Mouse (Mus musculus): ENCODE results near the gene Speer4d. TPM values are rescaled to one million over a fixed set of nuclear protein-coding genes. Genes with fewer than 3 reads are reported as not detected.
A peak's percentile ranks its signal among the peaks of the same experiment; 100 is the strongest.
"Not testable (repeated sequence)": the region's sequence is repeated elsewhere in the genome, so short reads cannot be mapped to it uniquely, and the experiment has no call there.

The Speer4d gene
- polyA plus RNA-seq, 1 experiment from 2014 or later = not detected

GRCm38 (mm10) chr5:15601481-15601880 is 17.4 kb upstream of the Speer4d start:
- not testable (repeated sequence) for H3K36me3 ChIP-seq (ENCODE audit: control insufficient read depth, insufficient read depth, low read length); H3K4me2 ChIP-seq (ENCODE audit: low read depth, severe bottlenecking); H3K27me3 ChIP-seq (ENCODE audit: control insufficient read depth, insufficient read depth, low read length); DNase-seq (ENCODE audit: low spot score); H3K9me3 ChIP-seq (ENCODE audit: control insufficient read depth, low read length); H3K27ac ChIP-seq (replicated peaks; ENCODE audit: low read depth, low read length); H3K4me3 ChIP-seq (ENCODE audit: low read depth, low read length); H3K4me1 ChIP-seq (ENCODE audit: control insufficient read depth, insufficient read depth, low read length); H3K9ac ChIP-seq (ENCODE audit: low read length)
- 0 out of 2 replicates have a peak, but pooled peaks have one; percentile 56 for ATAC-seq (ENCODE audit: insufficient number of reproducible peaks, low FRiP score, low TSS enrichment, low read depth)
- 64% methylated on average over 5 of the region's 5 CpGs for WGBS

DNA sequence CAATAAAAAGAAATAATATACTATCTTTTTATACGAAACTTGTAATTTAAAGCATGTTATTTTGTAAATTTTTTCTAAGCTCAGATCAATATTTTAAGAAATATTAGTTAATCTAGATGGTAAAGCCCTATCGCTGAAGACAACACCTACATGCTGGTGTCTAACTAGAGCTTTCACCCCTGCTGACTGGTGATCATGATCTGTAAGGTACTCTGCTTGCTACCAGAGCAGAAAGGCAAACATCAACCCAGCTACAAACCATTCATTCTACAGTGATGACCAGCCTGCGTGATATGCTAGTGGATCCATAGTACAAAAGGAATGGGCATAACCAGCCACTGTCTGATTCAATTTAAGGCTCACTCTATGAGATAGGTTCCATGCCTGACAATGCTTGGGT is 16.9 kb upstream of the Speer4d start:
- H3K4me1 ChIP-seq (ENCODE audit: control insufficient read depth, insufficient read depth, low read length); H3K27me3 ChIP-seq (ENCODE audit: control insufficient read depth, insufficient read depth, low read length); ATAC-seq (ENCODE audit: insufficient number of reproducible peaks, low FRiP score, low TSS enrichment, low read depth); H3K4me2 ChIP-seq (ENCODE audit: low read depth, severe bottlenecking); H3K36me3 ChIP-seq (ENCODE audit: control insufficient read depth, insufficient read depth, low read length); H3K27ac ChIP-seq (replicated peaks; ENCODE audit: low read depth, low read length); DNase-seq (ENCODE audit: low spot score); H3K9me3 ChIP-seq (ENCODE audit: control insufficient read depth, low read length); H3K9ac ChIP-seq (ENCODE audit: low read length); H3K4me3 ChIP-seq (ENCODE audit: low read depth, low read length): not testable (repeated sequence)
- 72% methylated on average over 3 of the region's 3 CpGs for WGBS

GRCm38 (mm10) chr5:15602424-15602947 is 16.4 kb upstream of the Speer4d start:
- not testable (repeated sequence) for H3K27me3 ChIP-seq (ENCODE audit: control insufficient read depth, insufficient read depth, low read length); H3K36me3 ChIP-seq (ENCODE audit: control insufficient read depth, insufficient read depth, low read length); H3K4me1 ChIP-seq (ENCODE audit: control insufficient read depth, insufficient read depth, low read length); H3K4me3 ChIP-seq (ENCODE audit: low read depth, low read length); H3K9me3 ChIP-seq (ENCODE audit: control insufficient read depth, low read length); H3K4me2 ChIP-seq (ENCODE audit: low read depth, severe bottlenecking); DNase-seq (ENCODE audit: low spot score); H3K27ac ChIP-seq (replicated peaks; ENCODE audit: low read depth, low read length); ATAC-seq (ENCODE audit: insufficient number of reproducible peaks, low FRiP score, low TSS enrichment, low read depth); H3K9ac ChIP-seq (ENCODE audit: low read length)
- WGBS = 57% methylated on average over 3 of the region's 3 CpGs

- H3K4me2 ChIP-seq (ENCODE audit: low read depth, severe bottlenecking); H3K4me1 ChIP-seq (ENCODE audit: control insufficient read depth, insufficient read depth, low read length); H3K9ac ChIP-seq (ENCODE audit: low read length); H3K27me3 ChIP-seq (ENCODE audit: control insufficient read depth, insufficient read depth, low read length); H3K9me3 ChIP-seq (ENCODE audit: control insufficient read depth, low read length); DNase-seq (ENCODE audit: low spot score); H3K27ac ChIP-seq (replicated peaks; ENCODE audit: low read depth, low read length); ATAC-seq (ENCODE audit: insufficient number of reproducible peaks, low FRiP score, low TSS enrichment, low read depth); H3K36me3 ChIP-seq (ENCODE audit: control insufficient read depth, insufficient read depth, low read length); H3K4me3 ChIP-seq (ENCODE audit: low read depth, low read length): not testable (repeated sequence)
- WGBS = 60% methylated on average over 2 of the region's 2 CpGs
These were observed 15.9 kb upstream of the Speer4d start for GRCm38 (mm10) chr5:15603008-15603407.

- H3K9me3 ChIP-seq (ENCODE audit: control insufficient read depth, low read length); H3K27ac ChIP-seq (replicated peaks; ENCODE audit: low read depth, low read length); H3K4me1 ChIP-seq (ENCODE audit: control insufficient read depth, insufficient read depth, low read length); H3K36me3 ChIP-seq (ENCODE audit: control insufficient read depth, insufficient read depth, low read length); H3K4me2 ChIP-seq (ENCODE audit: low read depth, severe bottlenecking); H3K4me3 ChIP-seq (ENCODE audit: low read depth, low read length); ATAC-seq (ENCODE audit: insufficient number of reproducible peaks, low FRiP score, low TSS enrichment, low read depth); H3K9ac ChIP-seq (ENCODE audit: low read length); H3K27me3 ChIP-seq (ENCODE audit: control insufficient read depth, insufficient read depth, low read length); DNase-seq (ENCODE audit: low spot score): not testable (repeated sequence)
- WGBS = 79% methylated on average over 8 of the region's 8 CpGs
These were observed 15.3 kb upstream of the Speer4d start for GRCm38 (mm10) chr5:15603585-15603984.

- peak; percentile 87 for ATAC-seq (ENCODE audit: insufficient number of reproducible peaks, low FRiP score, low TSS enrichment, low read depth)
- H3K27ac ChIP-seq (replicated peaks; ENCODE audit: low read depth, low read length); H3K9ac ChIP-seq (ENCODE audit: low read length); H3K36me3 ChIP-seq (ENCODE audit: control insufficient read depth, insufficient read depth, low read length); H3K4me3 ChIP-seq (ENCODE audit: low read depth, low read length); H3K27me3 ChIP-seq (ENCODE audit: control insufficient read depth, insufficient read depth, low read length); H3K4me2 ChIP-seq (ENCODE audit: low read depth, severe bottlenecking); DNase-seq (ENCODE audit: low spot score); H3K4me1 ChIP-seq (ENCODE audit: control insufficient read depth, insufficient read depth, low read length); H3K9me3 ChIP-seq (ENCODE audit: control insufficient read depth, low read length): not testable (repeated sequence)
- WGBS = 72% methylated on average over 5 of the region's 6 CpGs
These were observed 12.2 kb upstream of the Speer4d start for GRCm38 (mm10) chr5:15606677-15607076.

- ATAC-seq (ENCODE audit: insufficient number of reproducible peaks, low FRiP score, low TSS enrichment, low read depth); H3K4me2 ChIP-seq (ENCODE audit: low read depth, severe bottlenecking); H3K27me3 ChIP-seq (ENCODE audit: control insufficient read depth, insufficient read depth, low read length); H3K4me1 ChIP-seq (ENCODE audit: control insufficient read depth, insufficient read depth, low read length); H3K4me3 ChIP-seq (ENCODE audit: low read depth, low read length); H3K27ac ChIP-seq (replicated peaks; ENCODE audit: low read depth, low read length); H3K9me3 ChIP-seq (ENCODE audit: control insufficient read depth, low read length); H3K36me3 ChIP-seq (ENCODE audit: control insufficient read depth, insufficient read depth, low read length); DNase-seq (ENCODE audit: low spot score); H3K9ac ChIP-seq (ENCODE audit: low read length): not testable (repeated sequence)
- WGBS = 8% methylated on average over 1 of the region's 1 CpGs
These were observed 8.2 kb upstream of the Speer4d start for GRCm38 (mm10) chr5:15610695-15611094.

GRCm38 (mm10) chr5:15616195-15616594 is 2.7 kb upstream of the Speer4d start:
- not testable (repeated sequence) for H3K9me3 ChIP-seq (ENCODE audit: control insufficient read depth, low read length); ATAC-seq (ENCODE audit: insufficient number of reproducible peaks, low FRiP score, low TSS enrichment, low read depth)
- WGBS = 80% methylated on average over 3 of the region's 3 CpGs

GRCm38 (mm10) chr5:15628136-15628535 is 9.3 kb downstream of the Speer4d start:
- H3K9ac ChIP-seq (ENCODE audit: low read length); H3K4me2 ChIP-seq (ENCODE audit: low read depth, severe bottlenecking); H3K27ac ChIP-seq (replicated peaks; ENCODE audit: low read depth, low read length); ATAC-seq (ENCODE audit: insufficient number of reproducible peaks, low FRiP score, low TSS enrichment, low read depth); H3K4me1 ChIP-seq (ENCODE audit: control insufficient read depth, insufficient read depth, low read length); H3K36me3 ChIP-seq (ENCODE audit: control insufficient read depth, insufficient read depth, low read length); DNase-seq (ENCODE audit: low spot score); H3K4me3 ChIP-seq (ENCODE audit: low read depth, low read length); H3K9me3 ChIP-seq (ENCODE audit: control insufficient read depth, low read length); H3K27me3 ChIP-seq (ENCODE audit: control insufficient read depth, insufficient read depth, low read length): not testable (repeated sequence)
- WGBS = 28% methylated on average over 1 of the region's 1 CpGs

More at GRCm38 (mm10) chr5:15616195-15616594, 2.7 kb upstream of the Speer4d start:
- H3K36me3 ChIP-seq (ENCODE audit: control insufficient read depth, insufficient read depth, low read length); H3K27ac ChIP-seq (replicated peaks; ENCODE audit: low read depth, low read length); H3K4me3 ChIP-seq (ENCODE audit: low read depth, low read length); H3K27me3 ChIP-seq (ENCODE audit: control insufficient read depth, insufficient read depth, low read length); DNase-seq (ENCODE audit: low spot score); H3K9ac ChIP-seq (ENCODE audit: low read length); H3K4me1 ChIP-seq (ENCODE audit: control insufficient read depth, insufficient read depth, low read length); H3K4me2 ChIP-seq (ENCODE audit: low read depth, severe bottlenecking): not testable (repeated sequence)
